Mouse (Mus musculus): ENCODE measurements at regions not wholly inside any gene's neighbourhood (a gene's known extent, or its start where the extent isn't known, plus 50 kb on each side); places are given as distances from the start of the nearest gene placed in this dataset.

- 29% methylated on average over 7 of the region's 7 CpGs for WGBS
- H3K36me3 ChIP-seq (ENCODE audit: control insufficient read depth, insufficient read depth, low read length) = no peaks in the 10 kb centered on the region
- no peak overlapping the region for H3K27ac ChIP-seq (ENCODE audit: low read depth, low read length)
- no peak for ATAC-seq (ENCODE audit: low read depth)
- no peak overlapping the region for H3K9ac ChIP-seq (replicated peaks; ENCODE audit: low read depth, low read length)
- no peak overlapping the region for H3K4me2 ChIP-seq (ENCODE audit: low read depth, low read length)
- no peaks in the 10 kb centered on the region for H3K9me3 ChIP-seq (ENCODE audit: control insufficient read depth, low read length)
- H3K27me3 ChIP-seq (ENCODE audit: control insufficient read depth, insufficient read depth, low read length) = no peaks in the 10 kb centered on the region
- no peaks in the 10 kb centered on the region for H3K4me1 ChIP-seq (ENCODE audit: control insufficient read depth, insufficient read depth, low read length)
- no peak overlapping the region for H3K4me3 ChIP-seq (ENCODE audit: low read depth, low read length)
Observed at GRCm38 (mm10) chr5:133806891-133807290, 292.6 kb upstream of the Castor2 start.

GRCm38 (mm10) chr5:133802001-133802400 is 297.5 kb upstream of the Castor2 start:
- Histone ChIP-seq H3K4me3 (ENCODE audit: low read depth, low read length) (no peak overlapping the region), H3K27ac (ENCODE audit: low read depth, low read length) (no peak overlapping the region), H3K4me1 (ENCODE audit: control insufficient read depth, insufficient read depth, low read length) (no peaks in the 10 kb centered on the region), H3K27me3 (ENCODE audit: control insufficient read depth, insufficient read depth, low read length) (no peaks in the 10 kb centered on the region), H3K9ac (replicated peaks; ENCODE audit: low read depth, low read length) (no peak overlapping the region), H3K4me2 (ENCODE audit: low read depth, low read length) (no peak overlapping the region), H3K36me3 (ENCODE audit: control insufficient read depth, insufficient read depth, low read length) (no peaks in the 10 kb centered on the region), H3K9me3 (ENCODE audit: control insufficient read depth, low read length) (no peaks in the 10 kb centered on the region)
- no peak for ATAC-seq (ENCODE audit: low read depth)
- 85% methylated on average over 3 of the region's 3 CpGs for WGBS

GRCm38 (mm10) chr5:133795638-133796037 is 303.9 kb upstream of the Castor2 start:
- WGBS = 40% methylated on average over 3 of the region's 3 CpGs
- Histone ChIP-seq H3K4me3 (ENCODE audit: low read depth, low read length) (no peak overlapping the region), H3K36me3 (ENCODE audit: control insufficient read depth, insufficient read depth, low read length) (no peaks in the 10 kb centered on the region), H3K9ac (replicated peaks; ENCODE audit: low read depth, low read length) (no peak overlapping the region), H3K4me2 (ENCODE audit: low read depth, low read length) (no peak overlapping the region), H3K27me3 (ENCODE audit: control insufficient read depth, insufficient read depth, low read length) (no peaks in the 10 kb centered on the region), H3K27ac (ENCODE audit: low read depth, low read length) (no peak overlapping the region), H3K4me1 (ENCODE audit: control insufficient read depth, insufficient read depth, low read length) (no peaks in the 10 kb centered on the region), H3K9me3 (ENCODE audit: control insufficient read depth, low read length) (no peaks in the 10 kb centered on the region)
- no peak for ATAC-seq (ENCODE audit: low read depth)

GRCm38 (mm10) chr5:133790726-133791125 is 308.8 kb upstream of the Castor2 start:
- H3K27ac ChIP-seq (ENCODE audit: low read depth, low read length) = no peak overlapping the region
- H3K4me1 ChIP-seq (ENCODE audit: control insufficient read depth, insufficient read depth, low read length) = no peaks in the 10 kb centered on the region
- H3K9me3 ChIP-seq (ENCODE audit: control insufficient read depth, low read length) = no peaks in the 10 kb centered on the region
- H3K4me2 ChIP-seq (ENCODE audit: low read depth, low read length) = no peak overlapping the region
- no peak for ATAC-seq (ENCODE audit: low read depth)
- WGBS = 59% methylated on average over 6 of the region's 6 CpGs
- H3K27me3 ChIP-seq (ENCODE audit: control insufficient read depth, insufficient read depth, low read length) = no peaks in the 10 kb centered on the region
- H3K4me3 ChIP-seq (ENCODE audit: low read depth, low read length) = no peak overlapping the region
- no peak overlapping the region for H3K9ac ChIP-seq (replicated peaks; ENCODE audit: low read depth, low read length)
- H3K36me3 ChIP-seq (ENCODE audit: control insufficient read depth, insufficient read depth, low read length) = no peaks in the 10 kb centered on the region

GRCm38 (mm10) chr5:133788006-133788405 is 311.5 kb upstream of the Castor2 start:
- H3K27me3 ChIP-seq (ENCODE audit: control insufficient read depth, insufficient read depth, low read length) = no peaks in the 10 kb centered on the region
- H3K9me3 ChIP-seq (ENCODE audit: control insufficient read depth, low read length) = no peaks in the 10 kb centered on the region
- no peaks in the 10 kb centered on the region for H3K4me1 ChIP-seq (ENCODE audit: control insufficient read depth, insufficient read depth, low read length)
- H3K36me3 ChIP-seq (ENCODE audit: control insufficient read depth, insufficient read depth, low read length) = no peaks in the 10 kb centered on the region
- H3K27ac ChIP-seq (ENCODE audit: low read depth, low read length) = no peak overlapping the region
- no peak overlapping the region for H3K4me3 ChIP-seq (ENCODE audit: low read depth, low read length)
- no peak overlapping the region for H3K9ac ChIP-seq (replicated peaks; ENCODE audit: low read depth, low read length)
- WGBS = 75% methylated on average over 8 of the region's 8 CpGs
- H3K4me2 ChIP-seq (ENCODE audit: low read depth, low read length) = no peak overlapping the region
- no peak for ATAC-seq (ENCODE audit: low read depth)

- WGBS = 63% methylated on average over 7 of the region's 7 CpGs
- Histone ChIP-seq H3K4me2 (ENCODE audit: low read depth, low read length) (no peak overlapping the region), H3K9ac (replicated peaks; ENCODE audit: low read depth, low read length) (no peak overlapping the region), H3K9me3 (ENCODE audit: control insufficient read depth, low read length) (no peaks in the 10 kb centered on the region), H3K4me1 (ENCODE audit: control insufficient read depth, insufficient read depth, low read length) (no peaks in the 10 kb centered on the region), H3K4me3 (ENCODE audit: low read depth, low read length) (no peak overlapping the region), H3K27me3 (ENCODE audit: control insufficient read depth, insufficient read depth, low read length) (no peaks in the 10 kb centered on the region), H3K36me3 (ENCODE audit: control insufficient read depth, insufficient read depth, low read length) (no peaks in the 10 kb centered on the region), H3K27ac (ENCODE audit: low read depth, low read length) (no peak overlapping the region)
- ATAC-seq (ENCODE audit: low read depth) = no peak
Observed at GRCm38 (mm10) chr5:133787491-133787890, 312.0 kb upstream of the Castor2 start.

GRCm38 (mm10) chr5:133776591-133776990 is 322.9 kb upstream of the Castor2 start:
- no peak for ATAC-seq (ENCODE audit: low read depth)
- Histone ChIP-seq H3K9me3 (ENCODE audit: control insufficient read depth, low read length) (no peaks in the 10 kb centered on the region), H3K4me2 (ENCODE audit: low read depth, low read length) (no peak overlapping the region), H3K4me1 (ENCODE audit: control insufficient read depth, insufficient read depth, low read length) (no peaks in the 10 kb centered on the region), H3K4me3 (ENCODE audit: low read depth, low read length) (no peak overlapping the region), H3K36me3 (ENCODE audit: control insufficient read depth, insufficient read depth, low read length) (no peaks in the 10 kb centered on the region), H3K9ac (replicated peaks; ENCODE audit: low read depth, low read length) (no peak overlapping the region), H3K27ac (ENCODE audit: low read depth, low read length) (no peak overlapping the region), H3K27me3 (ENCODE audit: control insufficient read depth, insufficient read depth, low read length) (no peaks in the 10 kb centered on the region)

- H3K36me3 ChIP-seq (ENCODE audit: control insufficient read depth, insufficient read depth, low read length) = no peaks in the 10 kb centered on the region
- no peak overlapping the region for H3K9ac ChIP-seq (replicated peaks; ENCODE audit: low read depth, low read length)
- no peaks in the 10 kb centered on the region for H3K27me3 ChIP-seq (ENCODE audit: control insufficient read depth, insufficient read depth, low read length)
- H3K4me3 ChIP-seq (ENCODE audit: low read depth, low read length) = no peak overlapping the region
- no peak for ATAC-seq (ENCODE audit: low read depth)
- H3K27ac ChIP-seq (ENCODE audit: low read depth, low read length) = no peak overlapping the region
- no peaks in the 10 kb centered on the region for H3K4me1 ChIP-seq (ENCODE audit: control insufficient read depth, insufficient read depth, low read length)
- H3K9me3 ChIP-seq (ENCODE audit: control insufficient read depth, low read length) = no peaks in the 10 kb centered on the region
- WGBS = 82% methylated on average over 3 of the region's 3 CpGs
- no peak overlapping the region for H3K4me2 ChIP-seq (ENCODE audit: low read depth, low read length)
Observed at GRCm38 (mm10) chr5:133774116-133774515, 325.4 kb upstream of the Castor2 start.

- H3K9ac ChIP-seq (replicated peaks; ENCODE audit: low read depth, low read length) = no peak overlapping the region
- no peak for ATAC-seq (ENCODE audit: low read depth)
- 84% methylated on average over 2 of the region's 2 CpGs for WGBS
- H3K4me1 ChIP-seq (ENCODE audit: control insufficient read depth, insufficient read depth, low read length) = no peaks in the 10 kb centered on the region
- no peaks in the 10 kb centered on the region for H3K36me3 ChIP-seq (ENCODE audit: control insufficient read depth, insufficient read depth, low read length)
- no peak overlapping the region for H3K4me2 ChIP-seq (ENCODE audit: low read depth, low read length)
- no peak overlapping the region for H3K4me3 ChIP-seq (ENCODE audit: low read depth, low read length)
- no peaks in the 10 kb centered on the region for H3K27me3 ChIP-seq (ENCODE audit: control insufficient read depth, insufficient read depth, low read length)
- H3K9me3 ChIP-seq (ENCODE audit: control insufficient read depth, low read length) = no peaks in the 10 kb centered on the region
- no peak overlapping the region for H3K27ac ChIP-seq (ENCODE audit: low read depth, low read length)
Observed at GRCm38 (mm10) chr5:133768856-133769255, 330.7 kb upstream of the Castor2 start.

- 100% methylated on average over 2 of the region's 2 CpGs for WGBS
- no peaks in the 10 kb centered on the region for H3K27me3 ChIP-seq (ENCODE audit: control insufficient read depth, insufficient read depth, low read length)
Observed at GRCm38 (mm10) chr5:133757817-133758216, 341.7 kb upstream of the Castor2 start.

More at GRCm38 (mm10) chr5:133757817-133758216, 341.7 kb upstream of the Castor2 start:
- Histone ChIP-seq H3K9ac (replicated peaks; ENCODE audit: low read depth, low read length) (no peak overlapping the region), H3K4me3 (ENCODE audit: low read depth, low read length) (no peak overlapping the region), H3K9me3 (ENCODE audit: control insufficient read depth, low read length) (no peaks in the 10 kb centered on the region), H3K36me3 (ENCODE audit: control insufficient read depth, insufficient read depth, low read length) (no peaks in the 10 kb centered on the region), H3K4me2 (ENCODE audit: low read depth, low read length) (no peak overlapping the region), H3K27ac (ENCODE audit: low read depth, low read length) (no peak overlapping the region), H3K4me1 (ENCODE audit: control insufficient read depth, insufficient read depth, low read length) (peaks cover 3% of the 10 kb centered on the region; the same call in 1 of the 2 replicates)
- no peak for ATAC-seq (ENCODE audit: low read depth)

All from neural tube, embryonic 14.5 days (tissue).